Mouse (Mus musculus): ENCODE results near the gene Bpifa1. TPM values are rescaled to one million over a fixed set of nuclear protein-coding genes. Genes with fewer than 3 reads are reported as not detected.

Bpifa1 gene
- total RNA-seq (2023), result not detected in 4 replicates

DNA sequence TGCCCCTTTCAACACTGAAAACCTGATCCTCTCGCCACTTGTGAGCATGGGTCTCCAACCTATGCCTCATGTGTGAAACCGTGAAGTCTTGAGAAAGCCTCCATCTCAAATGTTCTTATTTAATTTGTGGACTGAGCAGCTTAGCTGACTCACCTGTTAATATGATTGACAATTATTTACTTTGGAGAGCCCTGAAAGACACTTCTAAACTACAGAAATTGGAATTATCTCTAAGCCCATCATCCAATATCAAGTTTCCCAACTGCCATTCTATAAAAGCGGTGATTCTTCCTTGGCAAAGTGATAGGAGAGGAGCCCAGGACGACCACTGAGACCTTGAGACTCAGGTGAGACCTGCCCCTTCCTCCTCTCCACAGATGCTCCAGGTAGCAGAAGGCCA is at the start of gene Bpifa1:
Bpifa1 (plus strand) TSS at position 301 of the 400 bp plus-strand sequence.

DNA sequence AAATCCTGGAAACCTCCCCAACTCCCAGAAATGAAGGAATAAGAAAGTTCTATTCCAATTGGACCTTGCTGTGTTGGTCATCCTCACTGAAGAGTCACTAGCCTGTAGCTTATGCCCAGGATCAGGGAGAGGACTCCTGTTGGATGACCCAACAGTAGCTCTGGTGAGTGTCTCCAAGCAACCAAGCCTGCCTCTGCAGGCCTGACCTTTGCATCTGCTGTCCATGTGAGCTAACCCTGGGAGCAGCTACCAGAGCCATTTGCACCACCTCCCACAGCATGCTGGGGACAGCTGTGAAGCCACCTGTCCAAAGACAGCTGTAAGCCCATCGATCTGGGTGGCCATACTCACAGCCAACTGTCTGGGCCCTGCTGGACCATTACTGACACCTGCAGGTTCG is 12.6 kb upstream of the Bpifa1 start, which contains the start of gene Bpifa3:
Bpifa3 (plus strand) TSS at position 217 of the 400 bp plus-strand sequence.

DNA sequence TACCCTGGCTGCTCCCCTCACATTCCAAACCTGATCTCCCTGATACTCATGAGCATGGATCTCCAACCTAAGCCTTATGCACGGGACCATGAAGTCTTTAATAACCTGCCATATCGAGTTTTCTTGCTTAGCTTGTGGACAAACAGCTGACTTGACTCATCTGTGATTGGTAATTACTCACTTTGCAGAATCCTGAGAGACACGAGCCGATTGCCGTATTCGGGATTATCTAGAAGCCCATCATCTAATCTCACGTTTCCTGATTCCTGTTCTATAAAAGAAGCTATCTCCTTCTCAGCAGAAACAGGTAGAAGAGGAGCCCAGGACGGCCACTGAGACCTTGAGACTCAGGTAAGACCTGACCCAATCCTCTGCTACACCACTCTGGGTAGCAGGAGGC is 19.6 kb downstream of the Bpifa1 start, which contains the start of gene Bpifa5:
Bpifa5 (plus strand) TSS at position 301 of the 400 bp plus-strand sequence.

DNA sequence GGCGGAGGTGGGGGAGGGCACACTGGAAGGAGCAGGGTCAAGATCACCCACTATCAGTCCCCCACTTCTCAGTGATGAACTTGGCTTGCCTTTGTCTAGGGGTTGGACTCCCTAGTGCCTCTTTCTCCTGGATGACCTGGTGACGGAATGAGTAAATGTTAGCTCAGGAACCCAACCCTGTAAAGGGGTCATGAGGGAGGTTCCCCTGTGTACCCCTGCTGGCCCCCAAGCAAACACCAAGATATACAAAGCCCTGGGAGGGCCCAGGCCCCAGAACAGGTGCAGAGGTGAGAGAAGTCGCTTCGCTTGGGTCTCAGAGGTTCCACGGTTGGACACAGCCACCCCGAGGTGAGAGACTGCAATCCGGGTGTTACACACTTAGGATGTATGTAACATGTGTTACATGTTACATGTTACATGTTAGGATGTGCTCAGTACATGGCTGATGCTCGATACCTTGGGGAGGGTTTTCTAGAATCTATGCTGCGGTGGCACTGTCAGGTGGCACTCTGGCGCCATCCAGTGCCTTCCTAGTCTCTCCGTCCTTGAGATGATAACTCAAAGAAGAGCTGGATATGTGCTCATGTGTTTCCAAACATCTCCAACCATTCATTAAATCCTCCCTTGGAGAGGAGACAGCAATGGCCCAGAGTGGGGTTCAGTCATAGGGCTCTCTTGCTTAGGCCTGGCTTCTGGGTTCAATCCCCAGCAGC is 48.0 kb downstream of the Bpifa1 start, which contains the start of gene Bpifb1:
Bpifb1 (plus strand) TSS at position 273 of the 713 bp plus-strand sequence.

Other genes with a start within 250 kb of the Bpifa1 start
- not detected in 4 replicates for gene Bpifb6, start 242.5 kb upstream of the Bpifa1 start, total RNA-seq (2023)
- not detected in 4 replicates for gene Bpifb3, start 224.7 kb upstream of the Bpifa1 start, total RNA-seq (2023)
- gene Bpifb4, start 204.7 kb upstream of the Bpifa1 start, total RNA-seq (2023), result not detected in 4 replicates
- not detected in 4 replicates for gene Bpifa6, start 167.9 kb upstream of the Bpifa1 start, total RNA-seq (2023)
- gene Bpifa2, start 134.6 kb upstream of the Bpifa1 start, total RNA-seq (2023), result not detected in 4 replicates
- gene Bpifa3, start 12.5 kb upstream of the Bpifa1 start, total RNA-seq (2023), result not detected in 4 replicates
- gene Bpifa5, start 19.7 kb downstream of the Bpifa1 start, total RNA-seq (2023), result not detected in 4 replicates
- gene Bpifb1, start 47.9 kb downstream of the Bpifa1 start, total RNA-seq (2023), result not detected in 4 replicates
- not detected in 4 replicates for gene Bpifb5, start 80.9 kb downstream of the Bpifa1 start, total RNA-seq (2023)
- not detected in 4 replicates for gene Bpifb9a, start 115.0 kb downstream of the Bpifa1 start, total RNA-seq (2023)
- not detected in 4 replicates for gene Bpifb9b, start 164.3 kb downstream of the Bpifa1 start, total RNA-seq (2023)
- 8.5 to 14.2 TPM (median 12.6 TPM) in 4 replicates for gene Cdk5rap1, start 230.1 kb downstream of the Bpifa1 start, total RNA-seq (2023)

Data from B cell, adult 62 days (primary cell).